Mouse (Mus musculus) telencephalon, adult 2 months (tissue): Measurements from ENCODE around the gene Cluh.

Source experiments
- DNase-seq: peaks from one replicate; pipeline ENCODE4 v3.0.0-alpha.2; 2011; ENCODE audit warnings: low read depth, low spot score

Cluh gene

DNA sequence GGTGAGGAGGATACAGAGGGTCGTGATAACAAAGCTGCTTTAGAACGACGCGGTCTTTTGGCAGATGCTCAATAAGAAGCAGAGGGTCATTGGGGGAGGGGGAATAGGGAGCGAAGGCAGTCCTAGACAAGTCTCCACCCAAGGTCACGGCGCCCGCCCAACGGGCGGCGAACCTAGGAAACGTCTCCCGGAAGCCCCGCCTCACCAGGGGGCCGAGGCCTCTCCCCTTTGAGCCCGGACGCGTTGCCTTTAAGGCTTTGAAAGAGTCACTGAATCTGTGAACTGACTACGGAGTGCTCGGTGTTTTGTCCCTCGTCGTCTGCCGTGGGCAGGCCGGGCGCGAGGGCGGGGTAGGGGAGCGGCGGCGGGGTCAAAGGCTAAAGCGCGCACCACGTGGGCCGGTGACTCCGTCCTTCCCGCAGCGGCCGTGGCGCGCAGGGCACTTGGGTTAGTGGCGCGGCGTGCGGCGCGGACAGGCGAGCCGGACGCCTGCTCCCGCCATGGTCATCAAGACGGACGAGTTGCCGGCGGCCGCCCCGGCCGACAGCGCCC, at the start of gene Cluh:
TSS of gene Cluh (plus strand) at position 401 of the 552 bp plus-strand sequence.
- peak; percentile 96 for DNase-seq

DNA sequence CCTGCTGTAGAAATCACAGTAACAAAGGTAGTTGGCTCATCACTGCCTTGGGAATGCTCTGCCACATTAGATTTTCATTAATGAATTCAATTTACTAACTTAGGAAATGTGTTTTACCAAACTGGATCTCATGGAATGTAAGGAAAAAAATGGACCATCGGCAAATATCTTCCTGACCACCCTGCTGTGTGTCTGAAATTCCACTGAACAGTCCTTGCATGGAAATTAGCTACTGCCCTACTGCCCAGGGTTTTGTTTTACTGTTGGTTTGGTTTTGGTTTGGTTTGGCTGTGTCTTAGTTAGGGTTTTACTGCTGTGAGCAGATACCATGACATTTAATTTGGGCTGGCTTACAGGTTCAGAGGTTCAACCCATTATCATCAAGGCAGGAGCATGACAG, 47.0 kb upstream of the Cluh start:
- DNase-seq, result no peak

DNA sequence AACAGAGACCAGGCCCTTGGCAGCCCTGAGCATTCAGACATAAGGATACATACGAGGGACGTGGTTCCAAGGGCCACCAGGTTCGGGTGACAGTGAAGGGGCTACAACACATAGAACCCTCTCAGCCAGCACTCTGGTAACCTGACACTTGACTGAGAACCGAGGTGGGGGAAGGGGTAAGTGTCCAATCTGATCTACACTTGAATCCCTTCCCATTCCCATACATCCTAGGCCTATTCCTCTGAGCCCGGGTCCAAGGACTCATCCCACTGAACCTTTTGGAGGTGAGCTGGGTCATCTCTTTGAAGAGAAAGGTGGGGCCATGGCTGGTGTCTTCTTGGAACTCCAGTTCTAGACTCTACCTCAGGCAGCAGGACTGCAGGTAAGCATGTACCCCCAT, 39.2 kb upstream of the Cluh start:
- no peak for DNase-seq

DNA sequence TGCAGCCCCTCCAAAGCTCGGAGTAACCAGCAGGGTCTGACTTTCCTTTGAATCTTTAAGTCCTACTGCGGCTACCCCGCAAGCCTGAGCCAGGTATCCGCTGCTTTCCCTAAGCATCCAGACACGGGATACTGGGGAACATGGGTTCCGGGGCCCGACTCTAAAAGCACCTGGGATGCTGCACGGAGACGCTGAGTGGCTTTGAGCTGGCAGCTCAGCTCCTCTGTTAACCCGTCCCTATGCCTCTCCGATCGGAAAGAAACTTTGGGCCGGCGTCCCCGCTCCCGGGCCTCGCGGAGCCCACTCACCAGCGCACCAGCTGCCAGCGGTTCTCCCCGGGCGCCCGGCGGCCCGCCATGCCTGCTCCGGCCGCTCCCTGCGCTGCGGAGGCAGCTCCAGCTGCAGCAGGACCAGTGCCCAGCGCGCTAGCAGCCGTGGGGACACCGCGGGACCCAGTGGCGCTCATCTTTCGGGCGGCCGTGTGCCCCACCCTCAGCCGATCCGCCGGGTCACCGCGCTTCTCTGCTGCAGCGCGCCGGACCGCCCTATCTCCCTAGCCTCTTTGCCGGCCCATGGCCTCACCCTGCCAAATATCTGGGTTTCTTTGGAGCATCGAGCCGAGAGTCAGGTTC, 38.6 kb upstream of the Cluh start, which contains the start of gene Rap1gap2:
TSS of gene Rap1gap2 (minus strand) at position 371 of the 632 bp plus-strand sequence.
- no peak for DNase-seq

DNA sequence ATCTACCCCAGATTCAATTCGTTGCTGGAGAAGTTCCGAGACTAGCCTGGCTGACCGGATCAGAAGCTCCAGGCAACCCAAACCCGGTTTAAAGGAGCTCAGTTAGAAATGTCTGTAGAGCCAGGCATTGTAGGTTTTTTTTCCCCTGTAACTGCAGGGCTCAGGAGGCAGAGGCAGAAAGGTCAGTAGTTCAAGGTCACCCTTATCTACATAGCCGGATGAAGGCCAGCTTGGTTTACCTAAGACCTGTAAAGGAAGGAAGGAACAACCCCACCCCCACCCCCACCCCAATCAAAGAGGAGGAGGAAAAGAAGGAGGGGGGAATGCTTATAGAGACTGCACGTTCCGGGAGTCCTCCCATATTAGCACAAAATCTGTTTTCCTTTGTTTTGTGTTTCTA, 37.9 kb upstream of the Cluh start:
- DNase-seq, result no peak

DNA sequence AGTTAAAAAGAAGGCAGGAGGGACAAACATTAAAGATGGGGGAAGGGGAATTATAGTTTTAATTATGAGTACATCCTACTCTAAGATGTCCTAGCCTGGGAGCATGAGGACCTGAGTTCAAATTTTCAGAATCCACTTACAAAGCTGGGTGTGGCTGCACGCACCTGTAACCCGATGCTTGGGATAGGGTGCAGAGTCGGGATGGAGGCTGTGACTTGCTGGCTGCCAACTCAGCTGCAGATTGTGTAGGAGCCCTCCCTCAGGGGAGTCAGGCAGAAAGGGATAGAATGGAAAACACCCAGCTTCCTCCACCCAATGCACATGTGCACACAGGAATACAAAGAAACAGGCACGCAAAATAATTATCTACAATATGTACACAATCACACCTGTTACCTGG, 35.9 kb upstream of the Cluh start:
- DNase-seq, result no peak

DNA sequence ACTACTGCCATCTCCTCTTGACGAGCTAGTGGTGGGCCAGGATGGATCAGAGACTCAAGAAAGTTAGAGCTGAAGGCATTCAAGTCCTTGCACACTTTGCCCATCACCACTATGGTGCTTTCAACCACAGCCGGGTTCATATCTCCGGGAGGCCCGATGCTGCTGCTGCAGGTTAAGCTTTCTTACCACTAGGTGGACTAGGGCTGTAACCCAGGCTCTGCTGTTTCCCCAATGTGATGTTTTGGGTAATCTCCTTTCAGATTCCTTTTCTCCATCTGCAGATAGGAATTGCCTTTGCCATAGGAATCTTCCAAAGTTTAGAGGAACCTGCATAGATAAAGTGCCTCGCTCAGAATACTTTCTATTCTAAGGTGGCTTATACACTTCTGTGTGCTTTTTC, 33.7 kb upstream of the Cluh start:
- DNase-seq, result no peak

DNA sequence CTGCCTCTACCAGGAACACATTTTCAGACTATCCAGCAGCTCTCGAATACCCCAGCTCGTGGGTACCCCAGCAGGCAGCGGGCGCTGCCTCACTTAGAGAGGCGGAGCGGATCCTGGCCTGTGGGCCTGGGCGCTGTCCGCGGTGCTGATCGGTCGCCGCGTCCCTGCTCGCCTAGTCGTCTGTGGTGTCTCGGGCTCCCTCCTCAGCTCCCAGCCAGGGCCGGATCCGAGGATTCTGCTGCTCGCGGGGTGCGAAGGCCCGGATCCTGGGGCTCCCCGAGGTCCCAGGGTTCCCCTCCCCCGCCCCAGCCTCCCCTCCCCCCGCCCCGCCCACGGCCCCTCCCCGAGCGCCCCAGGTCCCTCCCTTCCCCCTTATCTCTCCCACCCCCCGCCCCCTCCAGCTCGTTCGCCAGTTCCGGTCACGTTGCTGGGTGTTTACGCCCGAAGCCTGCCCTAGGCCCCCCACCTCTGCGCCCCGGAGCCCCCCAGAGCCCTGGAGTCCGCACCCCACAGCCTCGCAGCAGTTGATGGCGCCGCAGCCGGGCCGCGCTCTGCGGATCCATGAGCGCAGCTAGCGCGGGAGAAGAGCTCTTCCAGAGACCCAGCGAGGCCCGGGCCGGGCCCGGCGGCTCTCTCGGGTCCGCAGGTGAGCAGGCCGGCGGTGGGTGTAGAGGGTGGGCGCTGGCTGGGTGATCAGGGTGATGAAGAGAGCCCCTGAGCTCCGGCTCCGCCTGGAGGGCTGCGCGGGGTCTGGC, 29.9 kb upstream of the Cluh start, which contains the start of gene Ccdc92b:
TSS of gene Ccdc92b (plus strand) at position 405 of the 755 bp plus-strand sequence.
- peak; percentile 23 for DNase-seq

DNA sequence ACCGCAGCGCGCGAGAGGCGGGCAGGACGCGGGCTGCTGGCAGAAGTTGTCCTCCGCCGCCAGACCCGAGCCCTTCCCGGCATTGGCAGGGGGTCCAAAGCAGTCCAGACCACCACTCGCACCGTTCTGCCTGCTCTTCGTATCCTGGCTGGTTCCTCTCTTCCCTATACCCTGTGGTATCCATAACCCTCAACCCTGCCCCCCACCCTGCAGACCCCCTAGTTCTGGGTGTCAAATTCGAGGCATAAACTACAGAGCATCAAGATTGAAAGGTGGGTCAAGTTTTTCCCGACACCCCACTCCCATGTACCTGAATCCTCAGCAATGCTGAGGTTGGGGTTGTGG, 29.4 kb upstream of the Cluh start:
- no peak for DNase-seq

DNA sequence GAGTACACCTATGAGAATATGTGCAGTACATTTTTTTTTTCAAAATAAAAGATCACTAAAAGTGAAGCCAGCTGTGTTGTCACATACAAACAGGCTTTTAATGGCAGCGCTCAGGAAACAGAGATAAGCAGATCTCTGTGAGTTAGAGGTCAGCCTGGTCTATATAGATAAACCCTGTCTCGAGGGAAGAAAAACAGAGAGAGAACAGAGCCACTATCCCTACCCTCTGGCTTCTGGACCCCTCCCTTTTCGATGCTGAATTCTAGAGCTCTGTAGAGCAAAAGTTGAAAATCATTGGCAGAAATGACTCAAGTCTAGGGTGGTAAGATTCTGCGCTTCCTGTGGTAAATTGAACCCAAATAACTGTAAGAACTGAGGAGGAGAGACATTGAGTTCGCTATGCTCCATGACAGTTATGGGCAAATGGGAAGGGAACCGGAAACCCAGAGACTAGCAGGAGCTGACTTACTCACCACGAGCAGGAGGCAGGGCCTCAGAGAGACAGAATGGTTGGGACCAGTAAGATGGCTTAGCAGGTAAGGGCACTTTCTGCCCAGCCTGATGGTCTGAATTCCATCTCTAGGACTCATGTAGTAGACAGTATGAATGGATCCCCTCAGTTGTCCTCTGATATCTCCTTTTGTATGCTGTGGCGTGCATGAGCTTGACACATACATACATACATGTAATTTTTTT, 27.2 kb upstream of the Cluh start:
- DNase-seq, result no peak

DNA sequence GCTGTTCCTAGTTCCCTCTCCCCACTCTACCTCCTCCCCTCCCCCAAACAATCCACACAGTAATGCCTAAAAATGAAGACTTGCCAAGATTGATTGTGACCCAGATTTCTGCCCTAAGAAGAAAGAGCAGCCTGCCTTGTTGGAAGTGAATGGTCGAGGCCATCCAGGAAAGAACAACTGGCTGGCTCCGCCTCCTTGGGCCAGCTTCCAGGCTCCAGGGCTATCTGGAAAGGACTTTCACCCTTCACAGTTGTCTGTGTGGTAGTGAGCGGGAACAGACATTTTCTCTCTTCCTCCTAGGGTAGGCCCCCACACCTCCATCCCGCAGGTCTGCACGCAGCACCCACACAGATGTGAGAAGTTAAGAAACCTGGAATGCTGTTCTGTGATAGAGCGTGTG, 25.6 kb upstream of the Cluh start:
- DNase-seq, result no peak

DNA sequence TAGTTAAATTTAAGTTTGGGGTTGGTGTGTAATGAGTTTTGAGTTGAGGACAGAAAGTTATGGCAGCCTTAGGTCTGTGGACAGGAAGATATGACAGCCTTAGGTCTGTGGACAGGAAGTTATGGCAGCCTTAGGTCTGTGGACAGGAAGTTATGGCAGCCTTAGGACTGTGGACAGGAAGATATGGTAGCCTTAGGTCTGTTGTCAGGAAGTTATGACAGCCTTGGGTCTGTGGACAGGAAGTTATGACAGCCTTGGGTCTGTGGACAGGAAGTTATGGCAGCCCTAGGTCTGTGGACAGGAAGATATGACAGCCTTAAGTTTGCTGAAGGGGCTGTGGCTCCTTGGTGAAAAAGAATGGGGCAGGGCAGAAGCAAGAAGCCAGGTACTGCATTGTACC, 24.0 kb upstream of the Cluh start:
- DNase-seq, result no peak

DNA sequence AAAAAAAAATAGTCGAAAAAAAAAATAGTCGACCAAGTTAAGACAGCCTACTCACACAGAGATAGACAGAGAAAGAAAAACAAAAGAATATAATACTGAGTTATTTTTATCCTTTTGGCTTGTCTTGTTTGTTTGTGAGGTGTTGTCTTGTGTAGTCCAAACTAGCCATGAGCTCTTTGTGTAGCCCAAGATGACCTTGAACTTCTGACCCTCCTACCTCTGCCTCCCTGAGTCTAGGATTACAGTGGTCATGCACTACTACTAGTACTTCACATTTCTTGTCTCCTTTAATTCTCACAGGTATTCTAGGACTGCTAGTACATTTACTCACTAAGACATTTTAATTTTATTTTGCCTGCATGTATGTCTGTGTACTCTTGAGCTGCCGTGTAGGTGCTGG, 21.8 kb upstream of the Cluh start:
- DNase-seq, result no peak

DNA sequence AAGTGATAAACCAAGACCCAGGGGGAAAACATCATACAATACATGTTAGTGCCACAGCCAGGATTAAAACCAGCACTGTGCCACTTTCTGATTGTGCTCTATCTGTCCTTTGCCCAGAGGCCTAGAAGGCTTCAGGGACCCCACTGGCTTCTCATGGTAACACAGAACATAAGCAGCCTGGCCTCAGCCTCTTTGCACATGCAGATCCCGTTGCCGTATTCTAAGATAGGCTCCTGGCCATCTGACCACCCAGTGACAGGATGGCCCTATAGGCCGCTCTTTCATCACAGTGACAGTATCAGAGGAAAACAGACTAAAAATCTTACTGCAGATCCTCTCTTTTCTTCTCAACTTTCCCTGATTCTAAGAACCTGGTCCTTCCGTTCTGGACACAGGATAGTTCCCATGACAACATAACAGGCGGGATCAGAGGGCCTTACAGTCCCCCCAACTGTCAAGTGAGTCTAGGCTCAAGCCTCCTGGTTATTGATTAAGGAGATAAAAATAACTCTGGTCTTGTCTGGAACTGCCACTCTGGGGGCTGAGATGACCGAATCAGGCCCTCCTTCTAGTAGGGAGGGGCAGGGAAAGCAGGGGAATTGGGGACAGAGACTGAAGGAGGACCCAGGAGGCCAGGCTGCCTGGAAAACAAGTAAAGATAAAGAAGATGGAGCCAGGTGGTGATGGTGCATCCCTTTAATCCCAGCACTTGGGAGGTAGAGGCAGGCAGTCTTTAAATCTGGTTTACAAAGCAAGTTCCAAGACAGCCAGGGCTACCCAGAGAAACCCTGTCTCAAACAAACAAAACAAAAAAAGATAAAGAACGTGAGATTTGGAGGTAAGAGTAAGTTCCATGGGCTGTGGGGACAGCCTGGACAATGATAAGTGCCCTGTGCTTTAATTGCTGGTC, 17.2 kb upstream of the Cluh start:
- DNase-seq, result no peak

DNA sequence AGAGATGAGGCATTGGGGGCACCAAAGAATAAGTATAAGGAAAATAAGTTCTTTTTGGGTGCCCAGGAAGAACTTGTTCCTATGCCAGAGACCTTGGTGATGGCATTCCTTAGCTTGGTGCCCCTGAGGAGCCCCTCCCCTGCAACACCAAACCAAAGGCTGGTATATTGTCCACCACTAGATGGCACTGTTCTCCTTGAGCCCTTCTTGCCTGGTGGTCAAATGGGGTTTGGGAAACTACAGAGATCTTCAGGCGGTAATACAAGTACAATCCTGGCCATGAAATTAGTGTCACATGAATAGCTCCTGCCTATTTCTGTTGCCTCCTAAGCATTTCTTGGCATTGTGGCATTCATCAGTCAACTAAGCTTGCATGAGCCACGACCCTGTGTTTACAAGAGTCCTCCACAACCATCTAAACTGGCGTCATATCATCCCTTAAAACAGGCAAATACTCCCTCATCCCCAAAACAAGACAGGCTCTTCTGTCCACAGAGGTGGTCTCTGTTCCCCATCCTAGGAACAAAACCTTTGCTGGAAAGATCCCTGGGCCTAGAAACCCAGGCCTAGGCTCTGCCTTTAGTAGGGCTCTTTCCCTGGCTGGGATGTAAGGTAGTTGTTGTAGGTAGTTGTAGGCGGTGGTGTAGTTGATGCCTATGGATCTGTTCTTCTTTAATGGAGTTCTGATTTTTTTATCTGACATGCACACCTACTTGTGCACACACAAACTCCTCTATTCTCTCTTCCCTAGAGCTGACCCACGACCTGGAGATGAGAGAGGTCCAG, 14.6 kb upstream of the Cluh start:
- peak; percentile 42 for DNase-seq

DNA sequence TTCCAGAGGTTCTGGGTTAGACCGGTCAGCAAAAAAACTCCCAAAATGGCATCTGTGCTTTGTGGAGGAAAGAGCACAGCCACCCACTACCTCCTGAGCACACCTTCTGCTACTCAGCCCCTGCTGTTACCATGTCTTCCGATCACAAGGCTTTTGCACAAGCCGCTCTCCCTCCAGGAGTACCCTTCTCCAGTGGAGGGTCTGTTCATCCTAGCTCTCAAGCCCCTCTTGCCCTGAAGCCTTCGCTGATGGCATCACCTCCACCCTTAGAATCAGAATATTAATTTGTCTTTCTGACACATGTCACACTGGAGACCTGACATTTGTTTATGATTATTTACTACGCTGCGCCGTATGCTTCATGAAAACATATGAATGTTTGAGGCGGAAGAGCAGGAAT, 11.8 kb upstream of the Cluh start:
- DNase-seq, result no peak

DNA sequence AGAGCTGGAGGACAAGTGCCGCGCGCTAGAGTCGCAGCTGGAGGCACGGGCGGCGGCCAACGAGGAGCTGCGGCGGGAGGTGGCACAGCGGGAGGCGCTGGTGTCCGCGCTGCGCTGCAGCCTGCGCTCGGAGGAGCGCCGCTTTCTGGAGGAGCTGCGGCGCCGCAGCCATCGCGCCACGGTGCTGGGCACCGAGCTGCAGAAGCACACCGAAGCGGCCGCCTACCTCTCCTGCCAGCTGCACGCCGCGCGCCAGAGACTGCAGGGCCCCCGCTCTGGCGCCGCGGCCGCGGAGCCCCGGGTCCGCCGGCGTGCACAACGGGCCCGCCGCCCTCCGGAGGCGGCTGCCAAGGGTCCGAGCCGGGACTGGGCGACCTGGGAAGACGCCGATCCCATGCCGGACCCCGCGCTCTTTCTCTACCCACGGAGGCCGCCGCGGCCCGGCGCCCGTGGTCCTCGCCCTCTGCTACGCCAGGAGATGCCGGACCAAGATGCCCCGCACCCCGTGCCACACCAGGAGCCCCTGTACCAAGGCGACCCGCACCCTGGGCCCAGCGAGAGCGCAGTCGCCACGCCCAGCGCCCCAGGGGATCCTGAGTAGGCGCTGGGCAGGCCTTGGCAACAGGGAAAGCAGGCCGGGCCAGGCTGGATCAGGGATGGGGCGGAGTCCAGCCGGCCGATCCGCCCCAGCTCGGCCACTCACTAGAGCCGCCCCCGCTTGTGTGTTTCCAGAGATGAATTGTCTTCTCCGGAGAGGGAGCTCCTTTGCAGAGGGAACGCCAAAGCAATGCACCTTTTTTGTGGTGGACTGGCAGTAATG, 11.1 kb upstream of the Cluh start:
- DNase-seq, result peak; percentile 62

DNA sequence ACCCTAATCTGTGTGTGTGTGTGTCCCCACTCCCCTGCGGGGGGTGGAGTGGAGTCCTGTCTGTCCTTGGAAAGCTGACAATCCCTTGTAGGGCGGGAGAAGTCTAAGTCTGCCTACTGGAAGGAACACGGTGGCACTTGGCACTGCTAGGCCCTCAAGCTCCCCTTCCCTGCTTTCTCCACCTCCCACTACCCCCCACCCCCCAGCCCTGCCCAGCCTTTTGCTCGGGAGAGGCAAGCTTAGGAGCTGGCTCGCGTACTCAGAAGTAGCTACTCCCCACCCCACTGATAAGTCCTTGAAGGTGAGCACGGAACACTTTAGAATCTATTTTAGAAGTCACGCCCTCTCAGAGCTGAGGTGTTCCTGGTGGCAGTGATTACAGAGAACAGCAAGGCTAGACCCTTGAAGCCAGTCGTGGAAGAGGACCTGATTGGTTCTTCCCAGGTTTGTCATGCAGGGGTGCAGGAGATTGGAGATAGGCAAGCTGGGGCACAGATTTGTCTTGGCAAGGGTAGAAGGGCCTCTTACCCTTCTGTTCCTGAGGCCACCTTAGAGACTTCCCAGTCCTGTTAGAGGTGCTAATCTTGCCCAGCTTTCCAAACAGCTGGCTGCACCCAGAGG, 10.4 kb upstream of the Cluh start:
- DNase-seq, result peak; percentile 26

DNA sequence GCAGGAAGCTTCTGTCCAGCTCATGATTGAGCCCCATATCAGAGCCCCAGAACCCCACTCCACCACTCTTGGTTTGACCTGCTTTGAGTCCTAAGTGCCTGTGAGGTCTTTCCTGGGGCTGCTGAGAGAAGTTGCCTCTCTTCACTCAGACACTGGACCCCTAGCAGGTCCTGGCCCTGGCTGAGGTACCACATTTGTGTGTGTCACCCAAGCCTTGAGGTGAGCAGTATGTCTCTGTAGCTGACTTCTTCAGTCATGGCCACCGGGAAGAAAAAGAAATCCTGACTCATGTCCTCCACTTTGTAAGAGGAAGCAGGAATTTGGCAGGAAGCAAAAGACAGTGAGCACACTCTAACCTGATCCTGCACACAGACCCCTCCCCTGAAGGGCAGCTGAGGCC, 9.7 kb upstream of the Cluh start:
- no peak for DNase-seq
